8 mouse cellular contexts compared by ENCODE assay signal in the genomic region with DNA sequence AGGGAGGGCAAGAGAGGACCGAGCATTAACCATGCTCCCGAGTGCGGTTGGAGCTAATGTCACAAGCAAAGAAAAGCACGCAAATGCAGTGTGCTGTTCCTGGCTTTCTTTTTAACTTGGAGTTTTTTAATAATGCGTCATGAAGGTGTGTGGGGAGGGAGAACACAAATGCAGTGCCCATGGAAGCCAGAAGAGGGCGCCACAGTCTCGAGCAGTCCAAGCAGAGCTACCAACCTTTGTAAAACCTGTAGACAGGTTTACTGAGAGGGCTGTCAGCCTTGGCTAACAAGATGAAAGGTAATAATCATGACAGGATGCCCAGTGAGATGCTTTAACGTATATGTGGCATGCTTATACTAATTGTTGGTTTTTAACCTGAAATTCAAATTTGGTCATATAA. TPM values are rescaled to one million over a fixed set of nuclear protein-coding genes. Genes with fewer than 3 reads are reported as not detected.
DNase-seq lines count a peak whose midpoint lies in the region; ATAC-seq lines count a peak whose summit lies in the region.

No protein-coding gene starts in this region.

- WGBS in forebrain, embryonic 12.5 days, result 6% methylated on average over 8 of the region's 8 CpGs
- WGBS in hindbrain, embryonic 15.5 days, result 6% methylated on average over 8 of the region's 8 CpGs

- no peak overlapping the region for H3K4me3 ChIP-seq in forebrain, embryonic 12.5 days (replicated peaks)
- H3K4me3 ChIP-seq in hindbrain, embryonic 15.5 days, result no peak overlapping the region

- H3K4me2 ChIP-seq in forebrain, embryonic 12.5 days, result peak overlapping the region; percentile 33
- H3K4me2 ChIP-seq in hindbrain, embryonic 15.5 days, result peak overlapping the region; percentile 72

- peaks cover 38% of the 10 kb centered on the region for H3K4me1 ChIP-seq in forebrain, embryonic 12.5 days
- peaks cover 44% of the 10 kb centered on the region for H3K4me1 ChIP-seq in hindbrain, embryonic 15.5 days (replicated peaks)

- no peaks in the 10 kb centered on the region for H3K9me3 ChIP-seq in forebrain, embryonic 12.5 days
- H3K9me3 ChIP-seq in hindbrain, embryonic 15.5 days, result no peaks in the 10 kb centered on the region

- peaks cover 25% of the 10 kb centered on the region for H3K27me3 ChIP-seq in forebrain, embryonic 12.5 days
- no peaks in the 10 kb centered on the region for H3K27me3 ChIP-seq in hindbrain, embryonic 15.5 days

- ATAC-seq in forebrain, embryonic 12.5 days (ENCODE audit: low FRiP score), result no peak
- 0 out of 2 replicates have a peak, but pooled peaks have one; percentile 1 for ATAC-seq in hindbrain, embryonic 15.5 days (ENCODE audit: low FRiP score, low read depth)
- ATAC-seq in megakaryocyte-erythroid progenitor cell, adult 5-6 weeks (replicated peaks; ENCODE audit: low FRiP score, low TSS enrichment, poor library complexity, severe bottlenecking), result peak; percentile 60

- no peak overlapping the region for H3K27ac ChIP-seq in forebrain, embryonic 12.5 days
- peak overlapping the region; percentile 43 for H3K27ac ChIP-seq in hindbrain, embryonic 15.5 days (replicated peaks)

- DNase-seq in MN1 (ENCODE audit: low spot score), result peak; percentile 87
- DNase-seq in c-Kit-positive CD71-negative TER-119-negative erythroid progenitor cells, embryonic 14.5 days (ENCODE audit: low read depth), result peak; percentile 42
- DNase-seq in left cerebral cortex, adult 8-10 months (ENCODE audit: low spot score in 2 of 2), result peak; percentile 55 to 69
- peak; percentile 45 for DNase-seq in skeletal muscle tissue, adult 2 months (ENCODE audit: low read depth, low spot score)
- DNase-seq in yolk sac, embryonic 10.5 days (ENCODE audit: low spot score), result peak; percentile 42

- no peak overlapping the region for H3K9ac ChIP-seq in forebrain, embryonic 12.5 days
- H3K9ac ChIP-seq in hindbrain, embryonic 15.5 days, result peak overlapping the region; percentile 27; the same call in 1 of the 2 replicates

- no peaks in the 10 kb centered on the region for H3K36me3 ChIP-seq in forebrain, embryonic 12.5 days (replicated peaks)
- H3K36me3 ChIP-seq in hindbrain, embryonic 15.5 days, result no peaks in the 10 kb centered on the region

RNA-seq across cellular contexts. Expression of a gene that starts 6.6 kb away (rescaled TPM):
- polyA plus RNA-seq in forebrain, embryonic 12.5 days (2016; fragmentation: Nextera tagmentation; extraction: Ambion mirVana), result 0.19 and 0.32 TPM in 2 replicates
- polyA plus RNA-seq in hindbrain, embryonic 15.5 days (2015; fragmentation: Nextera tagmentation; extraction: Ambion mirVana), result 0.36 and 0.43 TPM in 2 replicates
- total RNA-seq in left cerebral cortex, adult 8-10 months (2022), result under 1 TPM in 3 of 4 experiments, not detected in 1; 0.35 to 0.59 (median 0.55) TPM
- total RNA-seq in megakaryocyte-erythroid progenitor cell, adult 5-6 weeks (2014; fragmentation: Nextera tagmentation), result not detected in 2 replicates
- not detected in 2 replicates for total RNA-seq in megakaryocyte-erythroid progenitor cell, adult 5-6 weeks (2017)

RNA-seq across cellular contexts. Expression of a gene that starts 36.4 kb away (rescaled TPM):
- polyA plus RNA-seq in forebrain, embryonic 12.5 days (2016; fragmentation: Nextera tagmentation; extraction: Ambion mirVana), result 19.2 and 19.7 TPM in 2 replicates
- polyA plus RNA-seq in hindbrain, embryonic 15.5 days (2015; fragmentation: Nextera tagmentation; extraction: Ambion mirVana), result 6.6 and 8.6 TPM in 2 replicates
- total RNA-seq in left cerebral cortex, adult 8-10 months (2022), result 1 to 10 TPM; 2.1 to 2.9 (median 2.2) TPM
- 11.6 and 20.3 TPM in 2 replicates for total RNA-seq in megakaryocyte-erythroid progenitor cell, adult 5-6 weeks (2014; fragmentation: Nextera tagmentation)
- total RNA-seq in megakaryocyte-erythroid progenitor cell, adult 5-6 weeks (2017), result 11.0 and 16.3 TPM in 2 replicates

RNA-seq across cellular contexts. Expression of a gene that starts 36.5 kb away (rescaled TPM):
- polyA plus RNA-seq in forebrain, embryonic 12.5 days (2016; fragmentation: Nextera tagmentation; extraction: Ambion mirVana), result 18.7 and 20.4 TPM in 2 replicates
- 28.0 and 33.6 TPM in 2 replicates for polyA plus RNA-seq in hindbrain, embryonic 15.5 days (2015; fragmentation: Nextera tagmentation; extraction: Ambion mirVana)
- total RNA-seq in left cerebral cortex, adult 8-10 months (2022), result 10 to 100 TPM; 12.8 to 16.9 (median 15.3) TPM
- total RNA-seq in megakaryocyte-erythroid progenitor cell, adult 5-6 weeks (2014; fragmentation: Nextera tagmentation), result 2.6 TPM in 1 of 2 replicates, not detected in the other
- total RNA-seq in megakaryocyte-erythroid progenitor cell, adult 5-6 weeks (2017), result not detected in 2 replicates
